Mouse (Mus musculus) intestine, embryonic 16.5 days (tissue): ENCODE measurements around the gene Acot1. TPM values are rescaled to one million over a fixed set of nuclear protein-coding genes. Genes with fewer than 3 reads are reported as not detected.
"Not testable (repeated sequence)": the region's sequence is repeated elsewhere in the genome, so short reads cannot be mapped to it uniquely, and the experiment has no call there.

Experiments used
- ATAC-seq: fragments of 200-750 bp; cut with Nextera tagmentation; 2 replicates; pipeline ENCODE4 v1.8.0; 2017; ENCODE audit warnings: moderate TSS enrichment, moderate library complexity
- H3K27ac ChIP-seq: fragments of 300-500 bp; sonication (generic); 2 replicates; pipeline ENCODE4 v1.5.1; 2014; ENCODE audit warnings: mild to moderate bottlenecking, low read length
- H3K27me3 ChIP-seq: fragments of 300-500 bp; sonication (generic); replicated peaks from 2 replicates; pipeline ENCODE4 v1.6.1; 2014; ENCODE audit warnings: low read length, control low read depth, mixed read lengths; ENCODE audit not compliant: control insufficient read depth, insufficient read depth
- H3K36me3 ChIP-seq: fragments of 300-500 bp; sonication (generic); 2 replicates; pipeline ENCODE4 v1.6.1; 2014; ENCODE audit warnings: low read length, control low read depth; ENCODE audit not compliant: control insufficient read depth, insufficient read depth
- H3K4me1 ChIP-seq: fragments of 300-500 bp; sonication (generic); 2 replicates; pipeline ENCODE4 v1.6.1; 2014; ENCODE audit warnings: low read length, control low read depth, mixed read lengths; ENCODE audit not compliant: control insufficient read depth, insufficient read depth
- H3K4me2 ChIP-seq: fragments of 300-500 bp; sonication (generic); 2 replicates; pipeline ENCODE4 v1.6.1; 2014; ENCODE audit warnings: low read depth, low read length, control low read depth
- H3K4me3 ChIP-seq: fragments of 300-500 bp; sonication (generic); 2 replicates; pipeline ENCODE4 v1.5.1; 2014; ENCODE audit warnings: mild to moderate bottlenecking, low read length
- H3K9ac ChIP-seq: fragments of 300-500 bp; sonication (generic); 2 replicates; pipeline ENCODE4 v1.6.1; 2014; ENCODE audit warnings: low read depth, low read length
- H3K9me3 ChIP-seq: fragments of 300-500 bp; sonication (generic); 2 replicates; pipeline ENCODE4 v1.6.1; 2016; ENCODE audit warnings: low read length, control low read depth; ENCODE audit not compliant: control insufficient read depth
- WGBS: fragments of 180-500 bp; shearing (Covaris S2); extraction: QIAGEN DNeasy Blood & Tissue Kit; methylation state at CpG from one replicate; pipeline ENCODE4 v1.1.7; 2014; 5-methylcytosine and 5-hydroxymethylcytosine counted together
- polyA plus RNA-seq: library from polyadenylated mRNA; unstranded; fragments of >200 nt; fragmentation: Nextera tagmentation; extraction: Ambion mirVana; gene quantifications from 2 replicates; pipeline ENCODE4 v1.2.1, GENCODE M21; 2015

Acot1 gene
- polyA plus RNA-seq, 1 experiment from 2014 or later = 159 TPM

- H3K27ac ChIP-seq, H3K27me3 ChIP-seq, H3K9ac ChIP-seq, H3K36me3 ChIP-seq, H3K4me2 ChIP-seq, H3K4me1 ChIP-seq, H3K4me3 ChIP-seq, ATAC-seq, H3K9me3 ChIP-seq: not testable (repeated sequence)
- 86% methylated on average over 5 of the region's 5 CpGs for WGBS
Observed at GRCm38 (mm10) chr12:84050744-84051143, 41.5 kb downstream of the Acot1 start.

- ATAC-seq = no peak
- Histone ChIP-seq H3K4me3 (no peak within 1 kb of the TSS; the same call in 1 of the 2 replicates), H3K27me3 (no peaks in the 10 kb centered on the region; the same call in 1 of the 2 replicates), H3K36me3 (no peaks in the 10 kb centered on the region), H3K9me3 (no peaks in the 10 kb centered on the region), H3K9ac (no peak within 1 kb of the TSS), H3K27ac (no peak within 1 kb of the TSS), H3K4me2 (0 out of 2 replicates have a peak within 1 kb of the TSS, but pooled peaks have one; percentile 88), H3K4me1 (peaks cover 3% of the 10 kb centered on the region; the same call in 1 of the 2 replicates)
- WGBS = 62% methylated on average over 5 of the region's 5 CpGs
Observed at GRCm38 (mm10) chr12:84051937-84052474, 42.7 kb downstream of the Acot1 start, which contains the start of gene Acot3. TSS of gene Acot3 (plus strand) at chr12:84052144.

GRCm38 (mm10) chr12:84052609-84053008 is 43.3 kb downstream of the Acot1 start:
- no peak overlapping the region for H3K9ac ChIP-seq
- no peak overlapping the region for H3K4me3 ChIP-seq
- H3K9me3 ChIP-seq = no peaks in the 10 kb centered on the region
- no peak overlapping the region for H3K27ac ChIP-seq
- H3K27me3 ChIP-seq = no peaks in the 10 kb centered on the region; the same call in 1 of the 2 replicates
- peaks cover 3% of the 10 kb centered on the region; the same call in 1 of the 2 replicates for H3K4me1 ChIP-seq
- H3K36me3 ChIP-seq = no peaks in the 10 kb centered on the region
- 90% methylated on average over 7 of the region's 7 CpGs for WGBS
- no peak overlapping the region for H3K4me2 ChIP-seq
- no peak for ATAC-seq

- ATAC-seq = peak; percentile 66
- peak overlapping the region; percentile 69 for H3K9ac ChIP-seq
- no peak overlapping the region; the same call in 1 of the 2 replicates for H3K27ac ChIP-seq
Observed at GRCm38 (mm10) chr12:84053173-84053572, 43.9 kb downstream of the Acot1 start.

GRCm38 (mm10) chr12:84053679-84054391 is 44.5 kb downstream of the Acot1 start:
- H3K27me3 ChIP-seq = no peaks in the 10 kb centered on the region; the same call in 1 of the 2 replicates
- peak overlapping the region; percentile 88 for H3K4me2 ChIP-seq
- H3K27ac ChIP-seq = no peak overlapping the region
- 3% methylated on average over 38 of the region's 46 CpGs for WGBS
- H3K9ac ChIP-seq = peak overlapping the region; percentile 69
- peak; percentile 72 for ATAC-seq
- peaks cover 3% of the 10 kb centered on the region; the same call in 1 of the 2 replicates for H3K4me1 ChIP-seq
- no peaks in the 10 kb centered on the region for H3K36me3 ChIP-seq
- H3K4me3 ChIP-seq = peak overlapping the region; percentile 52
- no peaks in the 10 kb centered on the region for H3K9me3 ChIP-seq

More at GRCm38 (mm10) chr12:84053173-84053572, 43.9 kb downstream of the Acot1 start:
- Histone ChIP-seq H3K36me3 (no peaks in the 10 kb centered on the region), H3K4me1 (peaks cover 3% of the 10 kb centered on the region; the same call in 1 of the 2 replicates), H3K4me2 (peak overlapping the region; percentile 88), H3K9me3 (no peaks in the 10 kb centered on the region), H3K4me3 (peak overlapping the region; percentile 52), H3K27me3 (no peaks in the 10 kb centered on the region; the same call in 1 of the 2 replicates)
- 8% methylated on average over 16 of the region's 16 CpGs for WGBS

- Histone ChIP-seq H3K4me3 (no peak overlapping the region), H3K4me2 (no peak overlapping the region), H3K27ac (no peak overlapping the region), H3K27me3 (no peaks in the 10 kb centered on the region), H3K4me1 (no peaks in the 10 kb centered on the region), H3K36me3 (no peaks in the 10 kb centered on the region), H3K9ac (no peak overlapping the region), H3K9me3 (peaks cover 3% of the 10 kb centered on the region; the same call in 1 of the 2 replicates)
- no peak for ATAC-seq
- 32% methylated on average over 2 of the region's 2 CpGs for WGBS
Observed at GRCm38 (mm10) chr12:84060946-84061345, 51.7 kb downstream of the Acot1 start.

GRCm38 (mm10) chr12:84062336-84062735 is 53.0 kb downstream of the Acot1 start:
- 91% methylated on average over 20 of the region's 20 CpGs for WGBS
- H3K9ac ChIP-seq = no peak overlapping the region
- no peak overlapping the region for H3K4me3 ChIP-seq
- ATAC-seq = no peak
- H3K27ac ChIP-seq = no peak overlapping the region
- no peaks in the 10 kb centered on the region for H3K4me1 ChIP-seq
- H3K27me3 ChIP-seq = no peaks in the 10 kb centered on the region
- no peak overlapping the region for H3K4me2 ChIP-seq
- H3K9me3 ChIP-seq = peaks cover 3% of the 10 kb centered on the region; the same call in 1 of the 2 replicates
- no peaks in the 10 kb centered on the region for H3K36me3 ChIP-seq

GRCm38 (mm10) chr12:84063228-84063627 is 53.9 kb downstream of the Acot1 start:
- no peak overlapping the region for H3K4me2 ChIP-seq
- no peak overlapping the region for H3K4me3 ChIP-seq
- H3K27me3 ChIP-seq = no peaks in the 10 kb centered on the region
- no peak overlapping the region for H3K27ac ChIP-seq
- 75% methylated on average over 5 of the region's 5 CpGs for WGBS
- no peaks in the 10 kb centered on the region for H3K4me1 ChIP-seq
- no peak overlapping the region for H3K9ac ChIP-seq
- H3K36me3 ChIP-seq = no peaks in the 10 kb centered on the region
- peaks cover 3% of the 10 kb centered on the region; the same call in 1 of the 2 replicates for H3K9me3 ChIP-seq
- no peak for ATAC-seq

- Histone ChIP-seq H3K4me3 (no peak overlapping the region), H3K9ac (no peak overlapping the region), H3K4me2 (no peak overlapping the region), H3K4me1 (no peaks in the 10 kb centered on the region), H3K36me3 (no peaks in the 10 kb centered on the region), H3K27me3 (no peaks in the 10 kb centered on the region), H3K27ac (no peak overlapping the region), H3K9me3 (peaks cover 3% of the 10 kb centered on the region; the same call in 1 of the 2 replicates)
- no peak for ATAC-seq
- WGBS = 61% methylated on average over 2 of the region's 2 CpGs
Observed at GRCm38 (mm10) chr12:84063833-84064232, 54.5 kb downstream of the Acot1 start.
